Comparison of ENCODE assay signal across 9 mouse cellular contexts in the genomic region with DNA sequence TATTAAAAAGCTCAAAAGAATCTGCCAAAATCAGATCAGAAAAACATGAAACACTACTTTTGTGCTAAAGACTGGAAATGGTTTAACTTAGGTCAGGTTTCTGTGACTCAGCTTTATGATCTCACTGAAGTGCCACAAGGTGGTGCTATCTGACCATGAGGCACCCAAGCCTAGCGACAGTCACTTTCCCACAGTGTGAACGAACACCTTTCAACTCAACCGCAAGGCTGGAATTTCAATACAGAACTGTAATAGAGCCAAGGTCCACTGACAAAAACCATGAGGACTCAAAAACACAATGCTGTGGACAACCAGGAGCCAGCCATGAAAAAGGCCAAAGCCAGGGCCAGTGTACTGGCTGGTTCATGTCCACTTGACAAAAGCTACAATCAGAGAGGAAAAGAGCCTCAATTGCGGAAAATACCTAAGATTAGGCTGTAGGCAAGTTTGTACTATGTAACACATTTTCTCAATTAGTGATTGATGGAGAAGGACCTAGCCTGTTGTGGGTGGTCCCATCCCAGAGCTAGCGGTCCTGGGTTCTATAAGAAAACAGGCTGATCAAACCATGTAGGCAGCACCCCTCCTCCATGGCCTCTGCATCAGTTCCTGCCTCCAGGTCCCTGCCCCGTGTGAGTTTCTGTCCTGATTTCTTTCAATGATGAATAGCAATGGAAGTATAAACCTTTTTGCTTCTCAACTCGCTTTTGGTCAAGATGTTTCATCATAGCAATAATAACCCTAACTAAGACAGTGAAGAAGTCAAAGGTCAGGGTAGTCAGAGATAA. TPM values are rescaled to one million over a fixed set of nuclear protein-coding genes. Genes with fewer than 3 reads are reported as not detected.
A peak's percentile ranks its signal among the peaks of the same experiment; 100 is the strongest.
DNase-seq lines count a peak whose midpoint lies in the region; ATAC-seq and TF ChIP-seq lines count a peak whose summit lies in the region.
"Had no signal": no experiment of that assay in that cellular context is flagged by ENCODE, and none has a peak within 500 bp of the region (broad histone marks: within the 10 kb centered on the region; RNA-seq: fewer than 3 reads in every experiment).

No protein-coding gene starts in this region.

- peak; percentile 93 for TF ChIP-seq CTCF in liver, postnatal 0 days (IDR thresholded peaks at IDR 0.05; ENCODE audit: low read depth)

- H3K27me3 ChIP-seq in neural tube, embryonic 15.5 days (replicated peaks) = no peaks in the 10 kb centered on the region
- no peaks in the 10 kb centered on the region for H3K27me3 ChIP-seq in intestine, embryonic 15.5 days (replicated peaks)
- H3K27me3 ChIP-seq in liver, postnatal 0 days (ENCODE audit: insufficient read depth, low read length) = no peaks in the 10 kb centered on the region
- H3K27me3 ChIP-seq: heart, embryonic 13.5 days had no signal

- no peak overlapping the region for H3K27ac ChIP-seq in neural tube, embryonic 15.5 days (replicated peaks)
- no peak overlapping the region for H3K27ac ChIP-seq in intestine, embryonic 15.5 days
- H3K27ac ChIP-seq in liver, postnatal 0 days (ENCODE audit: low read depth) = no peak overlapping the region; the same call in 1 of the 2 replicates
- H3K27ac ChIP-seq: heart, embryonic 13.5 days had no signal

- no peaks in the 10 kb centered on the region for H3K4me1 ChIP-seq in neural tube, embryonic 15.5 days
- H3K4me1 ChIP-seq in intestine, embryonic 15.5 days (replicated peaks) = 0 out of 2 replicates have a peak, but pooled peaks cover 4% of the 10 kb centered on the region
- H3K4me1 ChIP-seq in liver, postnatal 0 days (ENCODE audit: insufficient read depth) = peaks cover 4% of the 10 kb centered on the region; the same call in 1 of the 2 replicates

- H3K9me3 ChIP-seq in neural tube, embryonic 15.5 days (replicated peaks) = no peaks in the 10 kb centered on the region
- H3K9me3 ChIP-seq in intestine, embryonic 15.5 days = no peaks in the 10 kb centered on the region
- H3K9me3 ChIP-seq in liver, postnatal 0 days (ENCODE audit: low read length) = no peaks in the 10 kb centered on the region
- H3K9me3 ChIP-seq: heart, embryonic 13.5 days had no signal

- TF ChIP-seq EP300 in liver, postnatal 0 days (IDR thresholded peaks at IDR 0.05; ENCODE audit: low read depth) = no peak

- H3K4me2 ChIP-seq in neural tube, embryonic 15.5 days = no peak overlapping the region
- no peak overlapping the region for H3K4me2 ChIP-seq in intestine, embryonic 15.5 days (replicated peaks)
- no peak overlapping the region for H3K4me2 ChIP-seq in liver, postnatal 0 days (ENCODE audit: low read depth, low read length)
- H3K4me2 ChIP-seq: heart, embryonic 13.5 days had no signal

- ATAC-seq in neural tube, embryonic 15.5 days (ENCODE audit: low FRiP score) = no peak
- ATAC-seq in intestine, embryonic 15.5 days = peak; percentile 77
- ATAC-seq in liver, postnatal 0 days = peak; percentile 80

- no peak overlapping the region for H3K9ac ChIP-seq in neural tube, embryonic 15.5 days (replicated peaks)
- H3K9ac ChIP-seq in intestine, embryonic 15.5 days = no peak overlapping the region
- H3K9ac ChIP-seq in liver, postnatal 0 days (replicated peaks) = no peak overlapping the region
- H3K9ac ChIP-seq: heart, embryonic 13.5 days had no signal

- H3K4me3 ChIP-seq in neural tube, embryonic 15.5 days (replicated peaks) = no peak overlapping the region
- H3K4me3 ChIP-seq in intestine, embryonic 15.5 days (replicated peaks) = no peak overlapping the region
- no peak overlapping the region for H3K4me3 ChIP-seq in liver, postnatal 0 days (ENCODE audit: low read depth, low read length)
- H3K4me3 ChIP-seq: heart, embryonic 13.5 days had no signal

- peaks cover 32% of the 10 kb centered on the region for H3K36me3 ChIP-seq in neural tube, embryonic 15.5 days
- peaks cover 31% of the 10 kb centered on the region for H3K36me3 ChIP-seq in intestine, embryonic 15.5 days
- H3K36me3 ChIP-seq in liver, postnatal 0 days (replicated peaks; ENCODE audit: insufficient read depth, low read length) = peaks cover 60% of the 10 kb centered on the region

- WGBS in neural tube, embryonic 15.5 days = 57% methylated on average over 7 of the region's 7 CpGs
- WGBS in intestine, embryonic 15.5 days = 54% methylated on average over 7 of the region's 7 CpGs
- 56% methylated on average over 7 of the region's 7 CpGs for WGBS in liver, postnatal 0 days (ENCODE audit: insufficient replicate concordance)

- peak; percentile 30 for DNase-seq in neural tube, embryonic 10.5 days (ENCODE audit: extremely low spot score, low spot score)
- DNase-seq in T-cell, adult 2 months (ENCODE audit: low spot score) = peak; percentile 69
- DNase-seq in embryo, embryonic 10.5 days (ENCODE audit: low spot score) = peak; percentile 68
- peak; percentile 42 for DNase-seq in liver, postnatal 0 days
- peak; percentile 57 for DNase-seq in skeletal muscle tissue, adult 2 months (ENCODE audit: low read depth, low spot score)
- no peak for DNase-seq in urinary bladder, postnatal 25 days (ENCODE audit: low spot score)

RNA-seq across cellular contexts. Expression of gene Sh3d21, which starts 18.1 kb away (rescaled TPM):
- polyA plus RNA-seq in neural tube, embryonic 15.5 days (2015; fragmentation: Nextera tagmentation; extraction: Ambion mirVana) = 1.4 and 2.6 TPM in 2 replicates
- 12.8 and 12.9 TPM in 2 replicates for polyA plus RNA-seq in intestine, embryonic 15.5 days (2015; fragmentation: Nextera tagmentation; extraction: Ambion mirVana)
- polyA plus RNA-seq in liver, postnatal 0 days (2015; fragmentation: Nextera tagmentation; extraction: Ambion mirVana) = 2.4 and 2.7 TPM in 2 replicates

RNA-seq across cellular contexts. Expression of gene Thrap3, which starts 21.2 kb away (rescaled TPM):
- 127 and 133 TPM in 2 replicates for polyA plus RNA-seq in neural tube, embryonic 15.5 days (2015; fragmentation: Nextera tagmentation; extraction: Ambion mirVana)
- polyA plus RNA-seq in intestine, embryonic 15.5 days (2015; fragmentation: Nextera tagmentation; extraction: Ambion mirVana) = 172 and 202 TPM in 2 replicates
- 47.8 and 62.4 TPM in 2 replicates for polyA plus RNA-seq in liver, postnatal 0 days (2015; fragmentation: Nextera tagmentation; extraction: Ambion mirVana)

RNA-seq across cellular contexts. Expression of gene Eva1b, which starts 33.8 kb away (rescaled TPM):
- 13.3 and 19.1 TPM in 2 replicates for polyA plus RNA-seq in neural tube, embryonic 15.5 days (2015; fragmentation: Nextera tagmentation; extraction: Ambion mirVana)
- polyA plus RNA-seq in intestine, embryonic 15.5 days (2015; fragmentation: Nextera tagmentation; extraction: Ambion mirVana) = 41.8 and 44.6 TPM in 2 replicates
- polyA plus RNA-seq in liver, postnatal 0 days (2015; fragmentation: Nextera tagmentation; extraction: Ambion mirVana) = 17.1 and 17.7 TPM in 2 replicates
